Mouse (Mus musculus) hematopoietic stem cell, adult 5-6 weeks (primary cell): ENCODE measurements around the gene Edn1. TPM values are rescaled to one million over a fixed set of nuclear protein-coding genes. Genes with fewer than 3 reads are reported as not detected.

Experiments
- ATAC-seq, 2 experiments: fragments of 125-278 bp in 1 of 2; replicated peaks in 1 of 2; 2 replicates each; pipeline ENCODE4 v1.8.0; 2016 to 2017; ENCODE audit warnings: inconsistent platforms in 2 of 2, mild to moderate bottlenecking in 2 of 2, moderate number of reproducible peaks in 2 of 2, low read depth in 1 of 2, moderate TSS enrichment in 1 of 2; ENCODE audit not compliant: low FRiP score in 2 of 2, poor library complexity in 2 of 2, severe bottlenecking in 2 of 2, insufficient read depth in 1 of 2, low TSS enrichment in 1 of 2
- total RNA-seq: library from RNA; stranded (forward); fragments of 172-1452, 232-1000 nt; gene quantifications from 2 replicates; pipeline ENCODE4 v1.2.3, GENCODE M21; 2017

Edn1 gene
- 0.15 and 0.25 TPM in 2 replicates for total RNA-seq

GRCm38 (mm10) chr13:42301161-42301721 is at the start of gene Edn1:
TSS of gene Edn1 (plus strand) at chr13:42301476.
- ATAC-seq, result peak; percentile 93 to 94

GRCm38 (mm10) chr13:42253821-42254220 is 47.5 kb upstream of the Edn1 start:
- peak; percentile 67 to 76; a peak in 3 of 4 replicates for ATAC-seq

GRCm38 (mm10) chr13:42255105-42255504 is 46.2 kb upstream of the Edn1 start:
- no peak for ATAC-seq

GRCm38 (mm10) chr13:42258422-42258821 is 42.9 kb upstream of the Edn1 start:
- ATAC-seq, result peak; percentile 80 to 83

- ATAC-seq, result no peak
Measured at GRCm38 (mm10) chr13:42260667-42261066, 40.6 kb upstream of the Edn1 start.

GRCm38 (mm10) chr13:42270051-42270450 is 31.2 kb upstream of the Edn1 start:
- ATAC-seq, result no peak

- ATAC-seq, result no peak
Measured at GRCm38 (mm10) chr13:42276774-42277454, 24.4 kb upstream of the Edn1 start.

- ATAC-seq, result no peak
Measured at GRCm38 (mm10) chr13:42277751-42278150, 23.5 kb upstream of the Edn1 start.

GRCm38 (mm10) chr13:42285896-42286295 is 15.4 kb upstream of the Edn1 start:
- no peak for ATAC-seq

GRCm38 (mm10) chr13:42286768-42287167 is 14.5 kb upstream of the Edn1 start:
- no peak for ATAC-seq

- ATAC-seq, result no peak
Measured at GRCm38 (mm10) chr13:42292593-42292992, 8.7 kb upstream of the Edn1 start.

- ATAC-seq, result no peak
Measured at GRCm38 (mm10) chr13:42298302-42298701, 3.0 kb upstream of the Edn1 start.

GRCm38 (mm10) chr13:42298766-42299165 is 2.5 kb upstream of the Edn1 start:
- ATAC-seq, result no peak

GRCm38 (mm10) chr13:42300567-42300966 is 709 bp upstream of the Edn1 start:
- peak; percentile 22 to 46; a peak in 2 of 4 replicates for ATAC-seq

GRCm38 (mm10) chr13:42301961-42302861 is 935 bp downstream of the Edn1 start:
- ATAC-seq, result no peak

- no peak for ATAC-seq
Measured at GRCm38 (mm10) chr13:42303180-42303929, 2.1 kb downstream of the Edn1 start.

GRCm38 (mm10) chr13:42304139-42304538 is 2.9 kb downstream of the Edn1 start:
- ATAC-seq, result no peak
